Mouse (Mus musculus): ENCODE results near the gene Mxra7.
"Not testable (repeated sequence)": the region's sequence is repeated elsewhere in the genome, so short reads cannot be mapped to it uniquely, and the experiment has no call there.

Gene Mxra7

GRCm38 (mm10) chr11:116827534-116828165, at the start of gene Mxra7:
Gene Mxra7 (minus strand): TSS chr11:116828046.
- peak; percentile 47 for DNase-seq (ENCODE audit: low read depth)

- no peak for DNase-seq (ENCODE audit: low read depth)
Observed at GRCm38 (mm10) chr11:116873987-116874386, 46.1 kb upstream of the Mxra7 start.

GRCm38 (mm10) chr11:116871538-116871937, 43.7 kb upstream of the Mxra7 start:
- DNase-seq (ENCODE audit: low read depth): no peak

- DNase-seq (ENCODE audit: low read depth): no peak
Observed at GRCm38 (mm10) chr11:116869641-116870040, 41.8 kb upstream of the Mxra7 start.

GRCm38 (mm10) chr11:116869223-116869622, 41.4 kb upstream of the Mxra7 start:
- DNase-seq (ENCODE audit: low read depth): no peak

- no peak for DNase-seq (ENCODE audit: low read depth)
Observed at GRCm38 (mm10) chr11:116868129-116868528, 40.3 kb upstream of the Mxra7 start.

- DNase-seq (ENCODE audit: low read depth): no peak
Observed at GRCm38 (mm10) chr11:116865945-116866585, 38.2 kb upstream of the Mxra7 start.

GRCm38 (mm10) chr11:116864444-116864843, 36.6 kb upstream of the Mxra7 start:
- DNase-seq (ENCODE audit: low read depth): no peak

GRCm38 (mm10) chr11:116857183-116857850, 29.5 kb upstream of the Mxra7 start:
- no peak for DNase-seq (ENCODE audit: low read depth)

GRCm38 (mm10) chr11:116854279-116854678, 26.4 kb upstream of the Mxra7 start:
- DNase-seq (ENCODE audit: low read depth): no peak

- DNase-seq (ENCODE audit: low read depth): peak; percentile 96
Observed at GRCm38 (mm10) chr11:116853512-116853928, 25.7 kb upstream of the Mxra7 start.

- peak; percentile 98 for DNase-seq (ENCODE audit: low read depth)
Observed at GRCm38 (mm10) chr11:116852891-116853511, 25.2 kb upstream of the Mxra7 start, which contains the start of gene Srsf2. Gene Srsf2 (minus strand): TSS chr11:116853094.

GRCm38 (mm10) chr11:116852291-116852890, 24.5 kb upstream of the Mxra7 start, which contains the start of gene Mfsd11:
Gene Mfsd11 (plus strand): TSS chr11:116852440.
- peak; percentile 88 for DNase-seq (ENCODE audit: low read depth)

GRCm38 (mm10) chr11:116851576-116852290, 23.9 kb upstream of the Mxra7 start:
- no peak for DNase-seq (ENCODE audit: low read depth)

- peak; percentile 45 for DNase-seq (ENCODE audit: low read depth)
Observed at GRCm38 (mm10) chr11:116850833-116851477, 23.1 kb upstream of the Mxra7 start.

GRCm38 (mm10) chr11:116850085-116850484, 22.2 kb upstream of the Mxra7 start:
- no peak for DNase-seq (ENCODE audit: low read depth)

GRCm38 (mm10) chr11:116849587-116849986, 21.7 kb upstream of the Mxra7 start:
- no peak for DNase-seq (ENCODE audit: low read depth)

GRCm38 (mm10) chr11:116848877-116849178, 21.0 kb upstream of the Mxra7 start:
- not testable (repeated sequence) for DNase-seq (ENCODE audit: low read depth)

GRCm38 (mm10) chr11:116848086-116848876, 20.4 kb upstream of the Mxra7 start:
- DNase-seq (ENCODE audit: low read depth): no peak
